Mouse (Mus musculus): ENCODE measurements around the gene Sh3tc1. TPM values are rescaled to one million over a fixed set of nuclear protein-coding genes. Genes with fewer than 3 reads are reported as not detected.

The Sh3tc1 gene
- 29.6 to 35.4 TPM (median 32.2 TPM) in 4 replicates for total RNA-seq (2023)

GRCm38 (mm10) chr5:35739536-35740278 is at the start of gene Sh3tc1:
TSS of gene Sh3tc1 (minus strand) at chr5:35739987.

GRCm38 (mm10) chr5:35757639-35758001 is 17.8 kb upstream of the Sh3tc1 start, which contains the start of gene Ablim2:
TSS of gene Ablim2 (plus strand) at chr5:35757880.

GRCm38 (mm10) chr5:35679256-35680155 is 60.3 kb downstream of the Sh3tc1 start, which contains the start of gene Htra3:
TSS of gene Htra3 (minus strand) at chr5:35679782.

Other genes with a start within 250 kb of the Sh3tc1 start
- not detected in 4 replicates for gene Cpz, start 214.3 kb downstream of the Sh3tc1 start, total RNA-seq (2023)
- gene Trmt44, start 164.9 kb downstream of the Sh3tc1 start, total RNA-seq (2023), result 11.7 to 13.4 TPM (median 12.8 TPM) in 4 replicates
- gene Acox3, start 156.9 kb downstream of the Sh3tc1 start, total RNA-seq (2023), result 156 to 177 TPM (median 169 TPM) in 4 replicates
- gene Htra3, start 60.2 kb downstream of the Sh3tc1 start, total RNA-seq (2023), result 0.36 to 0.88 TPM (median 0.72 TPM) in 3 of 4 replicates, not detected in the other
- 0.24 to 0.85 TPM (median 0.51 TPM) in 4 replicates for gene Ablim2, start 17.9 kb upstream of the Sh3tc1 start, total RNA-seq (2023)
- 10.1 to 12.7 TPM (median 11.5 TPM) in 4 replicates for gene Afap1, start 153.3 kb upstream of the Sh3tc1 start, total RNA-seq (2023)